Mouse (Mus musculus) frontal cortex, adult 2 months (tissue): ENCODE measurements around the gene Irf2. TPM values are rescaled to one million over a fixed set of nuclear protein-coding genes. Genes with fewer than 3 reads are reported as not detected.

Source experiments
- DNase-seq, 2 experiments: peaks; one replicate each; pipeline ENCODE4 v3.0.0; 2022; ENCODE audit warnings: low spot score in 1 of 2; ENCODE audit errors: extremely low spot score in 1 of 2
- polyA plus RNA-seq: library from polyadenylated mRNA; depleted of rRNA; stranded (reverse); fragments of >200 nt; gene quantifications from 2 replicates; pipeline ENCODE4 v1.2.3, GENCODE M21; 2012

Irf2 gene
- polyA plus RNA-seq, 1 experiment: 27.9 TPM

GRCm38 (mm10) chr8:46868346-46869065 lies 129.0 kb downstream of the Irf2 start:
- DNase-seq: peak in 1 of 2 experiments; percentile 54

- no peak for DNase-seq
Measured at GRCm38 (mm10) chr8:46869521-46869925, 130.0 kb downstream of the Irf2 start.

- no peak for DNase-seq
Measured at GRCm38 (mm10) chr8:46871086-46871485, 131.6 kb downstream of the Irf2 start.

- DNase-seq: no peak
Measured at GRCm38 (mm10) chr8:46875615-46876293, 136.2 kb downstream of the Irf2 start.

GRCm38 (mm10) chr8:46881348-46881747 lies 141.8 kb downstream of the Irf2 start:
- no peak for DNase-seq

- DNase-seq: no peak
Measured at GRCm38 (mm10) chr8:46881755-46882419, 142.4 kb downstream of the Irf2 start.

GRCm38 (mm10) chr8:46882743-46883142 lies 143.2 kb downstream of the Irf2 start:
- no peak for DNase-seq

GRCm38 (mm10) chr8:46883232-46884000 lies 143.9 kb downstream of the Irf2 start:
- DNase-seq: no peak

GRCm38 (mm10) chr8:46885786-46886185 lies 146.3 kb downstream of the Irf2 start:
- no peak for DNase-seq

- DNase-seq: no peak
Measured at GRCm38 (mm10) chr8:46886216-46886615, 146.7 kb downstream of the Irf2 start.

GRCm38 (mm10) chr8:46887396-46887795 lies 147.9 kb downstream of the Irf2 start:
- DNase-seq: no peak

GRCm38 (mm10) chr8:46888575-46888974 lies 149.0 kb downstream of the Irf2 start:
- DNase-seq: no peak

GRCm38 (mm10) chr8:46890241-46890640 lies 150.7 kb downstream of the Irf2 start:
- DNase-seq: no peak

GRCm38 (mm10) chr8:46892511-46893273 lies 153.2 kb downstream of the Irf2 start:
- peak in 1 of 2 experiments; percentile 23 for DNase-seq

- no peak for DNase-seq
Measured at GRCm38 (mm10) chr8:46894385-46894784, 154.9 kb downstream of the Irf2 start.

GRCm38 (mm10) chr8:46896005-46896404 lies 156.5 kb downstream of the Irf2 start:
- DNase-seq: no peak

- no peak for DNase-seq
Measured at GRCm38 (mm10) chr8:46896704-46897103, 157.2 kb downstream of the Irf2 start.
